Mouse (Mus musculus) brain, adult 2 months (tissue): ENCODE measurements around the gene Fgfr2.

Source experiments
- DNase-seq: peaks from one replicate; pipeline ENCODE4 v3.0.0; 2011; ENCODE audit warnings: low read depth, low spot score

The Fgfr2 gene

GRCm38 (mm10) chr7:130578607-130579006 lies 2544.5 kb downstream of the Fgfr2 start:
- no peak for DNase-seq

- DNase-seq = no peak
These were observed 2545.1 kb downstream of the Fgfr2 start for GRCm38 (mm10) chr7:130578066-130578465.

GRCm38 (mm10) chr7:130577388-130578003 lies 2545.7 kb downstream of the Fgfr2 start, which contains the start of gene Tacc2:
Tacc2 (plus strand) TSS chr7:130577438.
- DNase-seq = no peak

GRCm38 (mm10) chr7:130576981-130577380 lies 2546.2 kb downstream of the Fgfr2 start:
- peak; percentile 47 for DNase-seq

GRCm38 (mm10) chr7:130574211-130574991 lies 2548.7 kb downstream of the Fgfr2 start:
- DNase-seq = peak; percentile 70

GRCm38 (mm10) chr7:130573746-130574145 lies 2549.4 kb downstream of the Fgfr2 start:
- no peak for DNase-seq

- no peak for DNase-seq
These were observed 2550.3 kb downstream of the Fgfr2 start, which contains the start of gene Nsmce4a for GRCm38 (mm10) chr7:130572821-130573220. Nsmce4a (minus strand) TSS chr7:130573118.

- DNase-seq = no peak
These were observed 2552.7 kb downstream of the Fgfr2 start for GRCm38 (mm10) chr7:130570472-130570871.

GRCm38 (mm10) chr7:130568783-130569436 lies 2554.2 kb downstream of the Fgfr2 start:
- no peak for DNase-seq

- peak; percentile 50 for DNase-seq
These were observed 2558.6 kb downstream of the Fgfr2 start for GRCm38 (mm10) chr7:130564596-130564995.

GRCm38 (mm10) chr7:130563880-130564279 lies 2559.3 kb downstream of the Fgfr2 start:
- no peak for DNase-seq

- DNase-seq = no peak
These were observed 2559.9 kb downstream of the Fgfr2 start for GRCm38 (mm10) chr7:130563276-130563675.

GRCm38 (mm10) chr7:130560933-130561332 lies 2562.2 kb downstream of the Fgfr2 start:
- peak; percentile 42 for DNase-seq

- no peak for DNase-seq
These were observed 2564.6 kb downstream of the Fgfr2 start for GRCm38 (mm10) chr7:130558592-130558991.

- DNase-seq = peak; percentile 66
These were observed 2567.6 kb downstream of the Fgfr2 start for GRCm38 (mm10) chr7:130555597-130555996.

GRCm38 (mm10) chr7:130553321-130553720 lies 2569.8 kb downstream of the Fgfr2 start:
- peak; percentile 90 for DNase-seq

- peak; percentile 90 for DNase-seq
These were observed 2570.4 kb downstream of the Fgfr2 start for GRCm38 (mm10) chr7:130552780-130553179.

GRCm38 (mm10) chr7:130547635-130548175 lies 2575.4 kb downstream of the Fgfr2 start:
- no peak for DNase-seq

GRCm38 (mm10) chr7:130546791-130547484 lies 2576.2 kb downstream of the Fgfr2 start:
- DNase-seq = peak; percentile 98

GRCm38 (mm10) chr7:130546421-130546790 lies 2576.7 kb downstream of the Fgfr2 start:
- no peak for DNase-seq

GRCm38 (mm10) chr7:130545893-130546292 lies 2577.3 kb downstream of the Fgfr2 start:
- DNase-seq = no peak
